Mouse (Mus musculus) splenic B cell, adult 2 months (primary cell): ENCODE results near the gene Plk2.
A peak's percentile ranks its signal among the peaks of the same experiment; 100 is the strongest.
"Not testable (repeated sequence)": the region's sequence is repeated elsewhere in the genome, so short reads cannot be mapped to it uniquely, and the experiment has no call there.

Source experiments
- DNase-seq: peaks from one replicate; pipeline ENCODE4 v3.0.0-alpha.2; 2011; ENCODE audit warnings: low read depth, low spot score
- H3K27me3 ChIP-seq: 2 replicates; pipeline ENCODE4 v1.6.1; 2012; ENCODE audit warnings: mild to moderate bottlenecking, low read length, moderate library complexity, mixed read lengths; ENCODE audit not compliant: control insufficient read depth, poor library complexity, insufficient read depth, severe bottlenecking
- H3K36me3 ChIP-seq: 2 replicates; pipeline ENCODE4 v1.6.1; 2012; ENCODE audit warnings: mild to moderate bottlenecking, low read length, moderate library complexity, mixed read lengths; ENCODE audit not compliant: control insufficient read depth, poor library complexity, insufficient read depth, severe bottlenecking

The Plk2 gene

DNA sequence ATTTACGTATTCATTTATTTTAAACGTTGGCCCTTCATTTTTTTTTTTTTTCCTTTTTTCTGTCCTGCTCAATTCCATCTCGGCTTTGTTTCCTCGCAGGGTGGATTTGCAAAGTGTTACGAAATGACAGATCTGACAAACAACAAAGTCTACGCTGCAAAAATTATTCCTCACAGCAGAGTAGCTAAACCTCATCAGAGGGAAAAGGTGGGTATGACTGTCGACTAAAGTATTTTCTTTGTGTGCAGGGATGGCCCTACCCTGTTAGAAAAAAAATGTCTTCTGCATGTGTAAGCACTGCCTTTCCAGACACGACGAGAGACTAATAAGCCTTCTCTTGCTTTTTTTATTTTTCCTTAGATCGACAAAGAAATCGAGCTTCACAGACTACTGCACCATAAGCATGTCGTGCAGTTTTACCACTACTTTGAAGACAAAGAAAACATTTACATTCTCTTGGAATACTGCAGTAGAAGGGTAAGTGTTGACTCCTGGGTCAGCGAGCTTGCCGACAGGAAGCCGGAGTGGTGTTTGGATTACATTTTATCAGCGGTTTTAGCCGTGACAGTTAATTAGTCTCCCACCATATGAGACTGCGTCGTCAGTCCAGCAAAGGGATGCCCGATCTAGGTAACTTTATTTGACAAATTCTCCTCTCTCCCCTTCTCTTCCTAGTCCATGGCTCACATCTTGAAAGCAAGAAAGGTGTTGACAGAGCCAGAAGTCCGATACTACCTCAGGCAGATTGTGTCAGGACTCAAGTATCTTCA is 1.3 kb downstream of the Plk2 start:
- Histone ChIP-seq H3K27me3 (no peaks in the 10 kb centered on the region; the same call in 1 of the 2 replicates), H3K36me3 (peaks cover 2% of the 10 kb centered on the region; the same call in 1 of the 2 replicates)
- no peak for DNase-seq

DNA sequence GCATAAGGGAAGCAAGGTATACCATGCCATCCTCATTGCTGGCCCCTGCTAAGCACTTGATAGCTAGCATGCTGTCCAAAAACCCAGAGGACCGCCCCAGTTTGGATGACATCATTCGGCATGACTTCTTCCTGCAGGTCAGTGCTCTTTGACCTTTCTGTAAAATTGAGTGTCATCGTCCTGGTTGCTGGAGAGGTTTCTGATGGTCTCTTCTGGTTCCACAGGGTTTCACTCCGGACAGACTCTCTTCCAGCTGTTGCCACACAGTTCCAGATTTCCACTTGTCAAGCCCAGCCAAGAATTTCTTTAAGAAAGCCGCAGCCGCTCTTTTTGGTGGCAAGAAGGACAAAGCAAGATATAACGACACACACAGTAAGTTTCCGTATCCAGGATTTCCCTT is 2.9 kb downstream of the Plk2 start:
- Histone ChIP-seq H3K36me3 (peaks cover 2% of the 10 kb centered on the region; the same call in 1 of the 2 replicates), H3K27me3 (no peaks in the 10 kb centered on the region; the same call in none of the 2 replicates)
- DNase-seq = no peak

DNA sequence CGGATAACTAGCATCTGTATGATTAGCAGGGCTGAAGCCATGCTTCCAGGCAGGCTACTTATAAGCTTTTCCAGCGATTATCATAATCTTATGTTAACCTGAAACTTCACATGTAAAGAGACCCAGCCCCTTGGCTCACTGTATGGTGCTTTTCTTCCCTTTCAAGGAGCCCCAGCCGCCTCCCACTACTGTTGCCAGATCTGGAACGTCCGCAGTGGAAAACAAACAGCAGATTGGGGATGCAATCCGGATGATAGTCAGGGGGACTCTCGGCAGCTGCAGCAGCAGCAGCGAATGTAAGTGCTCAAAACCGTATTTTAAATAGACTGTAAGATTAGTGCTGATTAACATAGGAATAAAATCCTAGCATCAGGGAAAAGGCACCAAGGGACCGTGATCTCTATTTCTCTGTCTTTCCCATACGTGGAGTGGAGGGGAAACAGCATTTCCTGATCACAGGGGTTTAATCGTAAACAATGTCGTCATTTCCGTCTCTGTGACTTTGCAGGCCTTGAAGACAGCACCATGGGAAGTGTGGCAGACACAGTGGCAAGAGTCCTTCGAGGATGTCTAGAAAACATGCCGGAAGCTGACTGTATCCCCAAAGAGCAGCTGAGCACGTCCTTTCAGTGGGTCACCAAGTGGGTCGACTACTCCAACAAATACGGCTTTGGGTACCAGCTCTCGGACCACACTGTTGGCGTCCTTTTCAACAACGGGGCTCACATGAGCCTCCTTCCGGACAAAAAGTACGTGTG is 3.8 kb downstream of the Plk2 start:
- Histone ChIP-seq H3K27me3 (no peaks in the 10 kb centered on the region; the same call in none of the 2 replicates), H3K36me3 (peaks cover 2% of the 10 kb centered on the region; the same call in 1 of the 2 replicates)
- DNase-seq = no peak

DNA sequence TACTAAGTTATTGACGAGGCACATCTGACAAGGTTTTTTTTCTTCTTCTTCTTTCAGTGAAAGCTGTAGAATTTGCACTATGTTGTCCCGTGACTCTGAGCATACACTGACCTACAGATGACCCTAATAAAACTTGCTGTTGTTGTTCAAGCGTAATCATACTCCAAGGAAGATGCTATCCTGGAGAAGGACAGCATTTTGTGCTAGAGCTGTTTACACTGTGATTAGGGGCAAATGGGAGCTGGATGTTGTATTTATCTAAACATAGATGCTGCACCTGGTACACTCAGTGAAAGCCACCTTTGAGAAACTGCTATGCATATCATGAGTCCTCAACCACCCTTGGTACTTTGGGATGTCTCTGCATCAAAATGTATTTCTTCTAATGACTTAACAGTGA is 6.6 kb downstream of the Plk2 start:
- peaks cover 2% of the 10 kb centered on the region; the same call in 1 of the 2 replicates for H3K36me3 ChIP-seq
- H3K27me3 ChIP-seq = no peaks in the 10 kb centered on the region; the same call in 1 of the 2 replicates
- no peak for DNase-seq

DNA sequence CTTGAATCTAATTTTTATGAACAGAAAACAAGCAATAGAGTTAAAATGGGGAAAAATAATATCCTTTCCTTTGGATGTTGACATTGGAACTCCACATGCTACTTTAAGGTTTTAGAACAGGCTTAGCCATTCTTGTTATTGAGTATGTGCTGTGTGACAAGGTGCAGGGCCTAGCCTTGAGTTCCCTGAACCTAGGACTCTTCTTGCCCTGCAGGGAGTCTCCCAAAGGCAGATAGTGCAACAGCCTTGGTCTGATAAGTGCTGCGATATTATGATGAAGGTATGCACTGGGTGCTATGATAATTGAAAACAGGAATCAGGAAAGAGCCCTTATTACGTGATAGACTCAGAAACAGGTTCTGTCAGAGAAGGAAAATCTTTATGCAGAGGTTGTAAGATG is 7.0 kb downstream of the Plk2 start:
- Histone ChIP-seq H3K36me3 (peaks cover 2% of the 10 kb centered on the region; the same call in 1 of the 2 replicates), H3K27me3 (no peaks in the 10 kb centered on the region; the same call in 1 of the 2 replicates)
- DNase-seq = no peak

DNA sequence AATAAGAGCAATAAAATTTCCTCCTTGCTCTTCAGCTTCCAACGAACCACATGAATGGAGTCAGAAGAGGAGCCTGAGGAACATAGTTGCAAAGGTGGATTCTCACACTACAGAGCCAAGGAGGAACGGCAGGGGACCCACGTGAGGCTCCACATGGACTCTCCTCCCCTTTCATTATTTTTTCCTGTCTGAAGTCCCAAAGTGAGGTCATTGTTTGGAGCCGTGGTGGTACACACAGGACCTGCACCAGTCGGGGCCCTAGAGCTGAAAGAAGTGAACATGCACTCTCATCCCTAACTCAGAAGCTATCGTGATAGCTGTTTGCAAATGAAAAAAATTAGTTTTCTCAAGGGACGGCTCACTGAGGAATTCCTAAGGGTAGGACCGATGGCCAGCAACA is 9.2 kb downstream of the Plk2 start:
- H3K27me3 ChIP-seq = no peaks in the 10 kb centered on the region; the same call in 1 of the 2 replicates
- no peak for DNase-seq

DNA sequence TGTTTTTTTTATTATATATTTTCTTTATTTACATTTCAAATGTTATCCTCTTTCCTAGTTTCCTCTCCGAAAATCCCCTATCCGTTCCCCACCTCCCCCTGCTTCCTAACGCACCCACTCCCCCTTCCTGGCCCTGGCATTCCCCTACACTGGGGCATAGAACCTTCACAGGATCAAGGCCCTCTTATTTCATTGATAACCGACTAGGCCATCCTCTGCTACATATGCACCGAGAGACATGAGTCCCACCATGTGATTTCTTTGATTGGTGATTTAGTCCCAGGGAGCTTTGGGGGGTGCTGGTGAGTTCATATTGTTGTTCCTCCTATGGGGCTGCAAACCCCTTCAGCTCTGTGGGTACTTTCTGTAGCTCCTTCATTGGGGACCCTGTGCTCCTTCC is 9.8 kb downstream of the Plk2 start:
- H3K36me3 ChIP-seq, H3K27me3 ChIP-seq, DNase-seq: not testable (repeated sequence)

More for the DNA sequence above, 9.2 kb downstream of the Plk2 start:
- 0 out of 2 replicates have a peak, but pooled peaks cover 2% of the 10 kb centered on the region for H3K36me3 ChIP-seq

DNA sequence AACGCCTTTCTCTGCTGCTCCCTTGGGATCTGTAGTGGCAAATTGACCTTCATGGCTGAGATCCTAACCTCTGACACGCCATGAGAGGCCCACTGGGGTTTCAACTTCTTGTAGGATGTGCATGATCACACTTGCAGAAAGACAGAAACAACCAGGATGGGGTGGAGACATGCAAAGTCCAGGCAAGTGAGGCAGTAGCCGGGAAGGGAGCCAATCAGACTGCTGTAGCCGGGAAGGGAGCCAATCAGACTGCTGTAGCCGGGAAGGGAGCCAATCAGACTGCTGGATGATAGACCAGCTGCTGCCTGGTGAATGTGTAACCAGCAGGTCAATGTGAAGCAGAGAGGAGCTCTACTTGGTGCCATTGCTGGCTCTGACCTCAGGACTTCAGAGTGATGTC is 11.3 kb downstream of the Plk2 start:
- peak; percentile 78 for DNase-seq
- no peaks in the 10 kb centered on the region for H3K36me3 ChIP-seq
- no peaks in the 10 kb centered on the region; the same call in 1 of the 2 replicates for H3K27me3 ChIP-seq

DNA sequence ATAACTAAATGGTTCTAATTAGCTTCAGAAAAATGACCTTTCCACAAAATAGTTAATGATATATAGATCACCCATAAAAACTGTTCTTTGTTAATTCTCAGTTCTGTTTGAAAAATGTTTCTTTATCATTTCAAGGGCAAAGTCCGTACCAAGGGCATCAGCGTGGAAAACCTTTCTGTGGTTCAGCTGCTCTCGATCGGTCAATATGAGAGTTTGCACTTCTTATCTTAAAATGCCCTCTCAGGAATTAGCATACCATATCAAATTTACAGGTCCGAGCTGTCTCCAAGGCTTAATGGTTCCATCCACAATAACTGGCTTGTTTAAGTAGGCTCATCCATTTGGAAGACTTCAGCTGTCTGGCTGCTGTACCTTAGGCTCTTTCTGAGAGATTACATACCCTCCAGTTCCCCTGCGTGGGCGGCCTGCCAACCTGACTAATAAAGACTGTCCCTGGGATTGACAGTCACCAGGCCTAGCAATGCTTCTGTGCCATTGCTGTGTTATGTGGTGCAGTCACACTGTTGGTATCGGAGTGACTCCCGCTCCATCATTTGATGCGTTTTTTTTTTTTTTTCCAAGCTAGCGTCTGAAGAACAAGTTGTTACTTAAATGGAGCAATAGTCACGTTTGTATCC is 17.8 kb downstream of the Plk2 start:
- H3K27me3 ChIP-seq = no peaks in the 10 kb centered on the region
- DNase-seq = no peak

DNA sequence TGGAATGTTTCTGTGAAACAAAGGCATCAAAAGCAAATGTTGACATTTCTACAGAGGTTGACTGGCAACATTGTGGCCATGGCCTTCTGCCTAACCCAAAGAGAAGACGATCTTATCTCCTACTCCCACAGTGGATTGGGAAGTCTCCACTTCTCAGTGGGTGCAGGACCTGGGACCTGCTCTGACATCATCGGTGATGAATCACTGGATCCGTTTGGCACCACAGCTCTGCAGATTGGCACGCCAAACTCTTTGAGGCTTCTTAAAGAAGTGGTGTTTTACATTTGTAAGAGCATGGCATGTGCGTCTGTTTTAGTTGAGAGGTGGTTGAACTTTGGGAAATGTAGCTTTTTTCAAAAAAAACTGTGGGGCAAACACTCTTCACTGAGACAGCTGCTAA is 23.8 kb downstream of the Plk2 start:
- H3K27me3 ChIP-seq = no peaks in the 10 kb centered on the region
- H3K36me3 ChIP-seq = no peaks in the 10 kb centered on the region
- DNase-seq = no peak

More for the DNA sequence above, 17.8 kb downstream of the Plk2 start:
- H3K36me3 ChIP-seq = no peaks in the 10 kb centered on the region

DNA sequence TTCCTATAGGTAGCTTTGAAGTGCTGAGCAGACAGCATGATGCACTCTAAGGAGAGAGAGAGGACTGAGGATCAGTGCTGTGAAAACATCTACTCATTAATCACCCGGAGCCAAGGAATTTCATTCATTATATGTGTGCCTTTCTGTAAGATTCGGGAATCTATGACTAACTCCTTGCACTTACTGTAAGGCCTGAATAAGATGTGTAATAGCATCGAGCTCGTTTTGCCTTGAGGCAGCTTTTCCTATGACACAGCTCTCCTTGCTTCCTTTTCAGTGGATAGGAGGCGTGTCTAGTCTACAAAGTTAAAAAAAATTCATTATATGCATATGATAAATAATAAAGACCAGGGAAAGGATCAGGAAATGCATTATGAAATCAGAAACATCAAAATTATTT is 24.8 kb downstream of the Plk2 start:
- DNase-seq = no peak
- Histone ChIP-seq H3K27me3 (no peaks in the 10 kb centered on the region), H3K36me3 (no peaks in the 10 kb centered on the region)

DNA sequence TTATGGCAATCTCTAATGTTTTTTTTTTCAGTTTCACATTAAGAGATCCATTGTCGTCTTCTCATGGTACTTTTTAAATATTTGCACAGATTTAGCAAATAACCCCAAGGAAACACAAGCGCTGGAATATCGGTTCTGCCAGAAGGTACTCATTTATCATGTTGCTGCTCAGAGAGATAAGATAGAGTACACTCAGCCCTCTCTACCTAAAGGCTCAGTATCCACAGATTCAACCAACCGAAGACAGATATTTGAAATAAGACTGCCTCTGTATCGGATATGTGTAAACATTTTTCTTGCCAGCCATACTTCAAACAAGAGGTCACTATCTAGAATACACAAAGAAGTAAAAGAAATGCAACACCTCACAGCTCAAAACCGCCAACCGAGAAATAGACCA is 27.6 kb downstream of the Plk2 start:
- Histone ChIP-seq H3K27me3 (no peaks in the 10 kb centered on the region), H3K36me3 (no peaks in the 10 kb centered on the region)
- no peak for DNase-seq

DNA sequence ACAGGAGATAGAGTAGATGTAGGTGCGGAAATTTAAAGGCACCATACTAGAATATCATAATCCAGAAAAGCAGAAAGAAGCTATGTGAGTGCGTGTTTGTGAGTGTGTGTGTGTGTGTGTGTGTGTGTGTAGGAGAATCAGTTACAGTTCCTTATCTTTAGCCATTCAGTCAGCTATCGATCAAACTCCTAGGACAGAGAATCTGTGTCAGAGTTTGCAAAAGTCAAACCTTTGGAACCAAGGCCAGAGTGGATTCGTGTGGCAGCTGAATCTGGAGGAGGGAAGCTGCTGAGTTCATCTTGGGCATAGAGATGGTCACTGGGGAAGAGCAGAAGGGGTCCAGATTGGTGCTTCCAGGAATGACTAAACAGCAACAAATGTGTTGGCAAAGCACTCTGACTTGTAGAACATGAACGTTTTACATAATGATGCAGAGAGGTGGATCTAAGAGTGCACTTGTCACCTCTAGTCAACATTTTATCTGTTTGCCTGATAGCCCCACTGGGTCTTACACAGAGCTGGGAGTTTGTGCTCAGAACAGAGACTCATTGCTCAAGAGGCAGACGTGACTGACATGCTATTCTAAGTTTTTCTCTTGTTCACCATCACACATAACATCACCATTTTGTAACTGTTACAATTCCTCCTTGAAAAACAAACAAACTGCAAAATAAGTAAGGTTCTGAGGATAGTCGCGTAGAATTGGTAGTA is 30.8 kb downstream of the Plk2 start:
- no peak for DNase-seq
- no peaks in the 10 kb centered on the region for H3K36me3 ChIP-seq

DNA sequence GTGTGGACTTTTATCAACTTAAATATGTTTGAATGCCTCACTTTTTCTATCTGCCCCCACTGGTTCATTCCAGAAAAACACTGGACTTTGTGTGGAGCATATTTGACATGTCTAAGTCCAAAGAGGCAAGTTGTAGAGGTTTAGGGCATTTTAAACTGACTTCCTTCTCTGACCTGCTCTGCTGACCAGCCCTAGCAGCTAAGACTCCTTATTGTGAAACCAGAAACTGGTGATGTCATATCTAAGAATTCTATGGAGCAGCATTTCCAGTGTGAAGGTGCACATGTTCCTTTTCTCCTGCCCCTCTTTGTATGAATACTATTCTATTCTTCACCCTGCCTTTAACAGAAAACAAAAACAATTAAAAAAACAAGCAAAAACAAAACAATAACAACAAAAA is 36.5 kb downstream of the Plk2 start:
- H3K27me3 ChIP-seq = no peaks in the 10 kb centered on the region
- no peaks in the 10 kb centered on the region for H3K36me3 ChIP-seq
- DNase-seq = no peak

More for the DNA sequence above, 30.8 kb downstream of the Plk2 start:
- H3K27me3 ChIP-seq = no peaks in the 10 kb centered on the region
